Mouse (Mus musculus) neural tube, embryonic 12.5 days (tissue): ENCODE measurements around the gene Rec8. TPM values are rescaled to one million over a fixed set of nuclear protein-coding genes. Genes with fewer than 3 reads are reported as not detected.

Experiments used
- ATAC-seq: fragments of 200-750 bp; cut with Nextera tagmentation; 2 replicates; pipeline ENCODE4 v1.8.0; 2017; ENCODE audit warnings: low read depth, mild to moderate bottlenecking, moderate TSS enrichment, moderate library complexity; ENCODE audit not compliant: low FRiP score
- H3K27ac ChIP-seq: fragments of 300-500 bp; sonication (generic); 2 replicates; pipeline ENCODE4 v1.5.1; 2016
- H3K27me3 ChIP-seq: fragments of 300-500 bp; sonication (generic); replicated peaks from 2 replicates; pipeline ENCODE4 v1.6.1; 2016; ENCODE audit warnings: mild to moderate bottlenecking
- H3K36me3 ChIP-seq: fragments of 300-500 bp; sonication (generic); 2 replicates; pipeline ENCODE4 v1.6.1; 2016; ENCODE audit warnings: mild to moderate bottlenecking
- H3K4me1 ChIP-seq: fragments of 300-500 bp; sonication (generic); 2 replicates; pipeline ENCODE4 v1.6.1; 2016
- H3K4me2 ChIP-seq: fragments of 300-500 bp; sonication (generic); replicated peaks from 2 replicates; pipeline ENCODE4 v1.6.1; 2016; ENCODE audit warnings: mild to moderate bottlenecking
- H3K4me3 ChIP-seq: fragments of 300-500 bp; sonication (generic); 2 replicates; pipeline ENCODE4 v1.5.1; 2016
- H3K9ac ChIP-seq: fragments of 300-500 bp; sonication (generic); 2 replicates; pipeline ENCODE4 v1.6.1; 2016; ENCODE audit warnings: mild to moderate bottlenecking
- H3K9me3 ChIP-seq: fragments of 300-500 bp; sonication (generic); 2 replicates; pipeline ENCODE4 v1.6.1; 2016; ENCODE audit warnings: mild to moderate bottlenecking
- WGBS: fragments of 180-500 bp; shearing (Covaris S2); methylation state at CpG from one replicate; pipeline ENCODE4 v1.1.7; 2016; 5-methylcytosine and 5-hydroxymethylcytosine counted together
- polyA plus RNA-seq: library from polyadenylated mRNA; unstranded; fragments of >200 nt; fragmentation: Nextera tagmentation; extraction: Ambion mirVana; gene quantifications from 2 replicates; pipeline ENCODE4 v1.2.1, GENCODE M21; 2016

Rec8 gene
- polyA plus RNA-seq, 1 experiment from 2014 or later, result 22.8 TPM

- ATAC-seq, result no peak
- Histone ChIP-seq H3K27me3 (no peaks in the 10 kb centered on the region), H3K9ac (no peak overlapping the region), H3K36me3 (0 out of 2 replicates have a peak, but pooled peaks cover 3% of the 10 kb centered on the region), H3K4me3 (no peak overlapping the region), H3K4me1 (no peaks in the 10 kb centered on the region), H3K4me2 (no peak overlapping the region), H3K9me3 (no peaks in the 10 kb centered on the region), H3K27ac (no peak overlapping the region)
- 90% methylated on average over 7 of the region's 7 CpGs for WGBS
These were observed 33.7 kb downstream of the Rec8 start for GRCm38 (mm10) chr14:55651528-55651927.

DNA sequence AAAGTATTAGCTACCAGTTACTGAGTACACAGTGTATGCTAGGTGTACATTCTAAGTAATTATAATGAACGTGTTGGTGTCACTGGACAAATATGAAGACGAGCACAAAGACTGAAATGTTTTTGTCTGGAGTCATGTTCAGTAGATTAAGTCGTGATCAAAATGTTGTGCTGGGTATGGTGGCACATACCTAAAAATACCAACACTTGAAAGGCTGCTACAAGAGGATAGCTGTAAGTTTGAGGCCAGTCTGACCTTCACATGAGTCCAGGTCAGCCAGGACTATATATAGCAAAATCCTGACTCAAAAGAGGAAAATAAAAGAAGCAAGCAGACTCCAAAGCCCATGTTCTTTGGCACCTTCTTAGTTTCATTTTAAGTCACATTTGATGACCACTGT is 39.1 kb downstream of the Rec8 start:
- no peak overlapping the region for H3K9ac ChIP-seq

DNA sequence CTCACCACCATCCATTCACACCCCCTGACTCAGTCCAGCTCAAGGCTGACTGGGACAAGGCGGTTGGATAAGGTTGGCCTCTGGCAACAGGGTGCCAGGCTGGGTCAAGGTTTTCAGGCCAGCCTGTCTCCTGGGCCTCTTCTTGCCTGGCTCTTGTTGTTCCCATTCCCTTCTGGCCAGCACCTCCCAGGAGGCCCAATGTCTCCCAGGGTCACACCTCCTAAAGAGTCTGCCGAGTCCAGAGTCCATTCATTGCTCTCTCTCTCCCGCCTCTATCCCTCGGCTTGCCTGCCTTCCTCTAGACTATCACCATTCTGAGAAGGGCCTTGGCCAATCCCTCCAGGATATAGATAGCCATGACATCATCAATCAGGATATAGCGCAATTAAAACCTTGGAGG is 40.2 kb downstream of the Rec8 start:
- H3K27me3 ChIP-seq, result no peaks in the 10 kb centered on the region
- H3K4me2 ChIP-seq, result no peak overlapping the region
- H3K9me3 ChIP-seq, result no peaks in the 10 kb centered on the region
- no peak for ATAC-seq
- H3K9ac ChIP-seq, result no peak overlapping the region
- H3K4me1 ChIP-seq, result no peaks in the 10 kb centered on the region; the same call in 1 of the 2 replicates
- no peak overlapping the region for H3K27ac ChIP-seq
- H3K36me3 ChIP-seq, result peaks cover 18% of the 10 kb centered on the region
- no peak overlapping the region for H3K4me3 ChIP-seq
- WGBS, result 92% methylated on average over 5 of the region's 5 CpGs

More for the DNA sequence above, 39.1 kb downstream of the Rec8 start:
- Histone ChIP-seq H3K4me2 (no peak overlapping the region), H3K4me3 (no peak overlapping the region), H3K36me3 (peaks cover 13% of the 10 kb centered on the region), H3K27ac (no peak overlapping the region), H3K4me1 (no peaks in the 10 kb centered on the region; the same call in 1 of the 2 replicates), H3K9me3 (no peaks in the 10 kb centered on the region), H3K27me3 (no peaks in the 10 kb centered on the region)
- WGBS, result 90% methylated on average over 3 of the region's 3 CpGs
- no peak for ATAC-seq

DNA sequence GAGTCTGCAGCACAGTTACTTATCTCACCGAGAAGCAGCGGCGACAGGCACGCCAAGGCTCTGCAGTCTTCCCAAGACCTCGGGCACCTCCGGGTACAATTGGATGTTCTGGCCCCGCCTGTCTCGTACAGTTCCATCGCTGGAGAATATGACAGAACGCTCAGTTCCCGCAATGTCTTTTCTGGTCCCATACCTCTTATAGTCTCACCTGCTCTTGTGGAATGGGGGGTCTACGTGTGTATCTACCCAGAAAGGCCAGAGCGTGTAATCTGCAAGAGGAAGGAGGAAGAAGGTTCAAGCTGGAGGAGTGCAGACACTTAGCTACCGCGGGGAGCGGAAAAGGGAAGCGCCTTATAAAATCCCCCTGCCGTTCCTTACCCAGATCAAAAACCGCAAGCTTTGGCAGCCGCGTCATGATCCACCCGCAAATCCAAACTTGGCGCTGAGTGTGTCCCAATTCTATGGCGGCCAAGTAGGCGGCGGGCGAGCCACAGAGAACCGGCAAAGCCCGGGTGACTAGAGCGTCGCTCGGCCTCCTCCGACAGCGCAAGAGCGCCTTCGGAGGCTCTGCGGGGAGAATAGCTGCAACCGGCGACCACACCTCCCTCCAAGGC is 42.2 kb downstream of the Rec8 start, which contains the start of gene Mdp1:
Gene Mdp1, minus strand, starts transcription at position 549 of the 614 bp plus-strand sequence.
- H3K4me2 ChIP-seq, result peak within 1 kb of the TSS; percentile 61

DNA sequence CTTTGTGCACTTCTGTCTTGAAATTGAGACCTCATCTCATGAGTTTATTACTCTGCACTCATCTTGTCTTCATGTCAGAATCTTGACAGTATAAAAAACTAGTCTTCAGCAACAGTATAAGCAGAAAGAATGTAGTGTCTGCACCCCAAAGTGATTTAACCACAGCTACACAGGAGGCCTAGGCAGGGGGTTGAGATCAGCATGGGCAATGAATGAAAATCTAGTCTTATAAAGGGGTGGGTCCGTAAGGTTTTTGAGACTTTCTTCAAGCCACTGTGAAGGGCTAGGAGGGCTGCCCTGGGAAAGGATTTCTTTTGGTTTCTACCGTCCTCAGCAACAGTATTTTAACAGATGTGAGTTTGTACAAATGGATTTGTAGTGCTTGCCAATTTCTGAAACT is 42.8 kb downstream of the Rec8 start:
- H3K4me3 ChIP-seq, result no peak overlapping the region
- no peaks in the 10 kb centered on the region for H3K27me3 ChIP-seq
- H3K36me3 ChIP-seq, result peaks cover 28% of the 10 kb centered on the region
- no peaks in the 10 kb centered on the region; the same call in 1 of the 2 replicates for H3K4me1 ChIP-seq
- no peak overlapping the region for H3K9ac ChIP-seq
- H3K9me3 ChIP-seq, result no peaks in the 10 kb centered on the region
- WGBS, result 51% methylated on average over 2 of the region's 2 CpGs
- no peak for ATAC-seq
- H3K27ac ChIP-seq, result no peak overlapping the region
- H3K4me2 ChIP-seq, result peak overlapping the region; percentile 61

More for the DNA sequence above, 42.2 kb downstream of the Rec8 start, which contains the start of gene Mdp1:
- under 1% methylated on average over 39 of the region's 39 CpGs for WGBS
- ATAC-seq, result peak; percentile 94
- Histone ChIP-seq H3K36me3 (peaks cover 28% of the 10 kb centered on the region), H3K27me3 (no peaks in the 10 kb centered on the region), H3K9ac (peak within 1 kb of the TSS; percentile 72), H3K27ac (peak within 1 kb of the TSS; percentile 0; the same call in 1 of the 2 replicates), H3K9me3 (no peaks in the 10 kb centered on the region), H3K4me1 (no peaks in the 10 kb centered on the region; the same call in 1 of the 2 replicates), H3K4me3 (peak within 1 kb of the TSS; percentile 64)

- peak overlapping the region; percentile 74 for H3K4me3 ChIP-seq
- ATAC-seq, result peak; percentile 61
- H3K27ac ChIP-seq, result peak overlapping the region; percentile 72; the same call in 1 of the 2 replicates
- H3K9me3 ChIP-seq, result no peaks in the 10 kb centered on the region
- H3K27me3 ChIP-seq, result no peaks in the 10 kb centered on the region
- H3K9ac ChIP-seq, result peak overlapping the region; percentile 80
- under 1% methylated on average over 12 of the region's 12 CpGs for WGBS
- peaks cover 15% of the 10 kb centered on the region for H3K4me1 ChIP-seq
- H3K36me3 ChIP-seq, result peaks cover 14% of the 10 kb centered on the region
- H3K4me2 ChIP-seq, result peak overlapping the region; percentile 96
These were observed 53.6 kb downstream of the Rec8 start for GRCm38 (mm10) chr14:55671486-55671832.

- 1% methylated on average over 38 of the region's 38 CpGs for WGBS
- no peaks in the 10 kb centered on the region for H3K9me3 ChIP-seq
These were observed 54.2 kb downstream of the Rec8 start, which contains the start of the genes Gmpr2 and Nedd8 for GRCm38 (mm10) chr14:55671833-55672740. Gene Gmpr2 (plus strand): TSS chr14:55671941. Gene Nedd8 (minus strand): TSS chr14:55672124.

DNA sequence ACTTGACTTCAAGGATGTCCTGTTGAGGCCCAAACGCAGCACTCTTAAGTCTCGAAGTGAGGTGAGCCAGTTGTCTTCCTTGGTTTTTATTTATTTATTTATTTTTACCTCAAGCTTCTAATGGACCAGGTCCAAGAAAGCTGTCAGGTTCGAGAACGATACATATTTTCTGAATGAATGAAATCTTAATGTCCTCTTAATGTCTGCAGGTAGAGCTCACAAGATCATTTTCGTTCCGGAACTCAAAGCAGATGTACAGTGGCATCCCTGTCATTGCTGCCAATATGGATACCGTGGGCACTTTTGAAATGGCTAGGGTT is 54.9 kb downstream of the Rec8 start:
- H3K27me3 ChIP-seq, result no peaks in the 10 kb centered on the region
- no peak overlapping the region for H3K27ac ChIP-seq
- peaks cover 23% of the 10 kb centered on the region for H3K36me3 ChIP-seq
- WGBS, result 87% methylated on average over 7 of the region's 7 CpGs
- no peak for ATAC-seq
- H3K4me3 ChIP-seq, result peak overlapping the region; percentile 74; the same call in 1 of the 2 replicates
- H3K4me1 ChIP-seq, result peaks cover 15% of the 10 kb centered on the region
- peak overlapping the region; percentile 41 for H3K9ac ChIP-seq
- peak overlapping the region; percentile 96 for H3K4me2 ChIP-seq
- H3K9me3 ChIP-seq, result no peaks in the 10 kb centered on the region

More at GRCm38 (mm10) chr14:55671833-55672740, 54.2 kb downstream of the Rec8 start, which contains the start of the genes Gmpr2 and Nedd8:
- Histone ChIP-seq H3K9ac (peak within 1 kb of the TSS; percentile 80), H3K4me1 (peaks cover 15% of the 10 kb centered on the region), H3K27me3 (no peaks in the 10 kb centered on the region), H3K36me3 (peaks cover 17% of the 10 kb centered on the region), H3K27ac (peak within 1 kb of the TSS; percentile 72; the same call in 1 of the 2 replicates), H3K4me3 (peak within 1 kb of the TSS; percentile 74), H3K4me2 (peak within 1 kb of the TSS; percentile 96)
- ATAC-seq, result peak; percentile 97

Other genes with a start within 250 kb of the Rec8 start
- gene Dhrs4, start 139.3 kb upstream of the Rec8 start, polyA plus RNA-seq, result 41.5 and 41.7 TPM in 2 replicates
- 16.1 and 16.8 TPM in 2 replicates for gene Carmil3, start 127.4 kb upstream of the Rec8 start, polyA plus RNA-seq
- gene Cpne6, start 107.6 kb upstream of the Rec8 start, polyA plus RNA-seq, result 1.4 and 2.4 TPM in 2 replicates
- gene Nrl, start 93.1 kb upstream of the Rec8 start, polyA plus RNA-seq, result 0.10 and 0.19 TPM in 2 replicates
- 18.2 and 21.0 TPM in 2 replicates for gene Pck2, start 77.8 kb upstream of the Rec8 start, polyA plus RNA-seq
- gene Dcaf11, start 58.0 kb upstream of the Rec8 start, polyA plus RNA-seq, result 103 and 105 TPM in 2 replicates
- not detected in 2 replicates for gene A730061H03Rik, start 57.6 kb upstream of the Rec8 start, polyA plus RNA-seq
- 4.0 and 4.3 TPM in 2 replicates for gene Fitm1, start 42.4 kb upstream of the Rec8 start, polyA plus RNA-seq
- 120 and 128 TPM in 2 replicates for gene Psme1, start 39.9 kb upstream of the Rec8 start, polyA plus RNA-seq
- 8.9 and 12.7 TPM in 2 replicates for gene Emc9, start 32.7 kb upstream of the Rec8 start, polyA plus RNA-seq
- gene Psme2, start 26.9 kb upstream of the Rec8 start, polyA plus RNA-seq, result 212 and 223 TPM in 2 replicates
- gene Rnf31, start 26.3 kb upstream of the Rec8 start, polyA plus RNA-seq, result 17.8 and 21.0 TPM in 2 replicates
- gene Irf9, start 14.5 kb upstream of the Rec8 start, polyA plus RNA-seq, result 8.8 and 9.0 TPM in 2 replicates
- 73.7 and 85.6 TPM in 2 replicates for gene Ipo4, start 17.9 kb downstream of the Rec8 start, polyA plus RNA-seq
- 2.1 and 3.6 TPM in 2 replicates for gene Gm49378, start 19.9 kb downstream of the Rec8 start, polyA plus RNA-seq
- 62.7 and 68.6 TPM in 2 replicates for gene Tm9sf1, start 25.8 kb downstream of the Rec8 start, polyA plus RNA-seq
- gene Tssk4, start 32.1 kb downstream of the Rec8 start, polyA plus RNA-seq, result 0.53 and 0.77 TPM in 2 replicates
- 70.1 and 71.0 TPM in 2 replicates for gene Mdp1, start 42.5 kb downstream of the Rec8 start, polyA plus RNA-seq
- 60.7 and 61.6 TPM in 2 replicates for gene Gmpr2, start 53.9 kb downstream of the Rec8 start, polyA plus RNA-seq
- gene Nedd8, start 54.1 kb downstream of the Rec8 start, polyA plus RNA-seq, result 555 and 567 TPM in 2 replicates
- 44.1 and 45.7 TPM in 2 replicates for gene Tinf2, start 63.8 kb downstream of the Rec8 start, polyA plus RNA-seq
- gene Tgm1, start 95.9 kb downstream of the Rec8 start, polyA plus RNA-seq, result 0.34 and 0.36 TPM in 2 replicates
- 42.0 and 46.3 TPM in 2 replicates for gene Rabggta, start 104.2 kb downstream of the Rec8 start, polyA plus RNA-seq
- 74.1 and 81.8 TPM in 2 replicates for gene Dhrs1, start 127.7 kb downstream of the Rec8 start, polyA plus RNA-seq
- 44.2 and 47.0 TPM in 2 replicates for gene Nop9, start 127.7 kb downstream of the Rec8 start, polyA plus RNA-seq
- gene Cideb, start 140.4 kb downstream of the Rec8 start, polyA plus RNA-seq, result 0.30 TPM in 1 of 2 replicates, not detected in the other
- gene Ltb4r2, start 143.4 kb downstream of the Rec8 start, polyA plus RNA-seq, result 0.37 and 0.52 TPM in 2 replicates
- 0.23 and 0.37 TPM in 2 replicates for gene Ltb4r1, start 147.9 kb downstream of the Rec8 start, polyA plus RNA-seq
- 9.2 and 10.1 TPM in 2 replicates for gene Adcy4, start 166.1 kb downstream of the Rec8 start, polyA plus RNA-seq
- 7.9 and 8.7 TPM in 2 replicates for gene Ripk3, start 170.8 kb downstream of the Rec8 start, polyA plus RNA-seq
- gene Nfatc4, start 205.1 kb downstream of the Rec8 start, polyA plus RNA-seq, result 22.0 and 24.8 TPM in 2 replicates
- 19.7 and 21.5 TPM in 2 replicates for gene Nynrin, start 236.0 kb downstream of the Rec8 start, polyA plus RNA-seq